Mouse (Mus musculus) embryonic facial prominence, embryonic 11.5 days (tissue): ENCODE measurements around the gene Gbf1. TPM values are rescaled to one million over a fixed set of nuclear protein-coding genes. Genes with fewer than 3 reads are reported as not detected.

Experiments used
- ATAC-seq: fragments of 200-750 bp; cut with Nextera tagmentation; replicated peaks from 2 replicates; pipeline ENCODE4 v1.8.0; 2017; ENCODE audit warnings: low read depth; ENCODE audit not compliant: insufficient number of reproducible peaks, low FRiP score, low TSS enrichment
- DNase-seq: peaks from one replicate; pipeline ENCODE4 v3.0.0-alpha.2; 2015; ENCODE audit warnings: low spot score
- H3K27ac ChIP-seq: fragments of 300-500 bp; sonication (generic); replicated peaks from 2 replicates; pipeline ENCODE4 v1.5.1; 2014; ENCODE audit warnings: mild to moderate bottlenecking, low read depth, low read length, control low read depth
- H3K27me3 ChIP-seq: fragments of 300-500 bp; sonication (generic); 2 replicates; pipeline ENCODE4 v1.6.1; 2014; ENCODE audit warnings: mild to moderate bottlenecking, low read length, moderate library complexity, mixed read lengths; ENCODE audit not compliant: control insufficient read depth, insufficient read depth
- H3K36me3 ChIP-seq: fragments of 300-500 bp; sonication (generic); replicated peaks from 2 replicates; pipeline ENCODE4 v1.6.1; 2014; ENCODE audit warnings: low read depth, mild to moderate bottlenecking, low read length, moderate library complexity, mixed read lengths; ENCODE audit not compliant: control insufficient read depth, insufficient read depth
- H3K4me1 ChIP-seq: fragments of 300-500 bp; sonication (generic); 2 replicates; pipeline ENCODE4 v1.6.1; 2014; ENCODE audit warnings: low read length, mixed read lengths; ENCODE audit not compliant: control insufficient read depth, insufficient read depth
- H3K4me2 ChIP-seq: fragments of 300-500 bp; sonication (generic); 2 replicates; pipeline ENCODE4 v1.6.1; 2014; ENCODE audit warnings: low read depth, mild to moderate bottlenecking, control low read depth, low read length, moderate library complexity
- H3K4me3 ChIP-seq: fragments of 300-500 bp; sonication (generic); 2 replicates; pipeline ENCODE4 v1.5.1; 2014; ENCODE audit warnings: low read depth, low read length, control low read depth
- H3K9ac ChIP-seq: fragments of 300-500 bp; sonication (generic); replicated peaks from 2 replicates; pipeline ENCODE4 v1.6.1; 2014; ENCODE audit warnings: mild to moderate bottlenecking, control low read depth, low read length
- H3K9me3 ChIP-seq: fragments of 300-500 bp; sonication (generic); replicated peaks from 2 replicates; pipeline ENCODE4 v1.6.1; 2016; ENCODE audit warnings: mild to moderate bottlenecking, low read length, inconsistent platforms, mixed read lengths; ENCODE audit not compliant: control insufficient read depth
- WGBS: fragments of 180-500 bp; shearing (Covaris S2); extraction: QIAGEN DNeasy Blood & Tissue Kit; methylation state at CpG from one replicate; pipeline ENCODE4 v1.1.7; 2014; 5-methylcytosine and 5-hydroxymethylcytosine counted together
- polyA plus RNA-seq: library from polyadenylated mRNA; unstranded; fragments of >200 nt; fragmentation: Nextera tagmentation; extraction: Ambion mirVana; gene quantifications from 2 replicates; pipeline ENCODE4 v1.2.1, GENCODE M21; 2014

The Gbf1 gene
- polyA plus RNA-seq, 1 experiment from 2014 or later = 33.4 TPM

DNA sequence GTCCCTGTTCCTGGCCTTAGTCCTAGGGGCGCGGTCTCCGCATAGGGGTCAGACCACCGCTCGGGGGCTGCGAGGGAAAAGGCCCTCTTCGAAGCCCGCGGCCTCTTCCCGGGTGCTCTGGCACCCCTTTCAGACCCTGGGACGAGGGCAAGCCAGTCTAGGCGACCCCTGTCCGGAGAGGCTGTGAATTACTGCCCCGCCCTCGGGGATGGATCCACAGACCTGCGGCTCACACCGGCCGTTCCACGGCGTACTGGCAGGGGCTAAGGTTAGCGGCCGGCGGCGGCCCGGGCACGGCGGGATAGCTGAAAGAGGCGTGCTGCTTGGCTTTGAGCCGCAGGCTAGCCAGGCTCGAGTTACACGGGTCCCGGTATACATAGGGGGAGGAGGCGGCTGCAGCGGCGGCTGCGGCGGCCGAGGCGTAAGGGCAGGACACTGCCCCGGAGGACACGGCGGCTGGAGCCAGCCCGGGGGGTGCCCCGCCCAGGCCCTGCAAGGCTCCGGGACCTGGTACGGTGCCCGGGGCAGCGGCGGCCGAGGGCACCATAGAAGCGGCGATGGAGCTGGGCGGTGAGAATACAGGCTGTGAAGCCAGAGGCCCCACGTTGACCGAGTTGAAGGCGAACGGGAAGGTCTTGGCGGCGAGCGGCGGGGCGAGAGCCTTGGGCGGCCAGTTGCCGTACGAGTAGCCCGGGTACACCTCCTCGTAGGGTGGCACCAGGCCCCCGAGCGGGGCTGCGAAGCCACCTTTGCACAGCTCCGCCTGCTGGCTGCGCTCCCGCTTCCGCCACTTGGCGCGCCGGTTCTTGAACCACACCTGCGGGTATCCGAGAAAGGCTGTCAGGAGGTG is 16.3 kb upstream of the Gbf1 start:
- DNase-seq (peak; percentile 67), ATAC-seq (peak; percentile 53)
- peak overlapping the region; percentile 99 for H3K4me2 ChIP-seq
- H3K36me3 ChIP-seq = no peaks in the 10 kb centered on the region
- peak overlapping the region; percentile 46 for H3K9ac ChIP-seq
- peak overlapping the region; percentile 55 for H3K4me3 ChIP-seq
- H3K9me3 ChIP-seq = no peaks in the 10 kb centered on the region
- peaks cover 15% of the 10 kb centered on the region; the same call in 1 of the 2 replicates for H3K4me1 ChIP-seq
- H3K27ac ChIP-seq = no peak overlapping the region
- under 1% methylated on average over 79 of the region's 79 CpGs for WGBS
- H3K27me3 ChIP-seq = peaks cover 61% of the 10 kb centered on the region

- no peaks in the 10 kb centered on the region for H3K9me3 ChIP-seq
- ATAC-seq (0 out of 2 replicates have a peak, but pooled peaks have one; percentile 11), DNase-seq (peak; percentile 69)
- H3K4me1 ChIP-seq = peaks cover 15% of the 10 kb centered on the region
- peak overlapping the region; percentile 46; the same call in 1 of the 2 replicates for H3K9ac ChIP-seq
- peak overlapping the region; percentile 99 for H3K4me2 ChIP-seq
- WGBS = 3% methylated on average over 49 of the region's 49 CpGs
- no peaks in the 10 kb centered on the region for H3K36me3 ChIP-seq
- H3K27me3 ChIP-seq = peaks cover 54% of the 10 kb centered on the region
- no peak overlapping the region for H3K27ac ChIP-seq
- peak overlapping the region; percentile 55 for H3K4me3 ChIP-seq
These were observed 15.4 kb upstream of the Gbf1 start for GRCm38 (mm10) chr19:46136639-46137580.

GRCm38 (mm10) chr19:46140324-46140723 is 12.0 kb upstream of the Gbf1 start:
- H3K27ac ChIP-seq = no peak overlapping the region
- 52% methylated on average over 2 of the region's 2 CpGs for WGBS

DNA sequence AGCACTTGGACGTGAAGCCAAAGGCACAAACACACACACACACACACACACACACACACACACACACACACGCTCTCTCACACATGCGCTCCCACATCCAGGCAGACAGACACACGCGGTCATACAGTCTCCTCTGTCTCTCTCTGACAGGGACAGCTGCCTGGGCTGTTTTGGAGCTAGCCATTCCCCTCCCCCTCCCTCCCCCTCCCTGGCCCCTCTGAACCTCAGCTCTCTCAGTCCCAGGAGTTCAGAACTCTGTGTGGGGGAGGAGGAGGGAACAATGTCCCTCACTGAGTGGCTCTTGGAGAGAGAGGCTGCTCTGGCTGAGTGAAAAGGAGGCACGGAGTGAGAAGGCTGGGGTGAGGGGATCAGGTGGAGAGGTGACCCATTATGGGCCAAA is 11.2 kb upstream of the Gbf1 start:
- Histone ChIP-seq H3K36me3 (no peaks in the 10 kb centered on the region), H3K27me3 (peaks cover 40% of the 10 kb centered on the region), H3K9ac (no peak overlapping the region), H3K27ac (no peak overlapping the region), H3K9me3 (no peaks in the 10 kb centered on the region), H3K4me1 (peaks cover 12% of the 10 kb centered on the region), H3K4me2 (no peak overlapping the region), H3K4me3 (no peak overlapping the region)
- DNase-seq = peak; percentile 52
- ATAC-seq = peak; percentile 63
- 15% methylated on average over 6 of the region's 6 CpGs for WGBS

More at GRCm38 (mm10) chr19:46140324-46140723, 12.0 kb upstream of the Gbf1 start:
- peaks cover 40% of the 10 kb centered on the region for H3K27me3 ChIP-seq
- peaks cover 15% of the 10 kb centered on the region for H3K4me1 ChIP-seq
- H3K9ac ChIP-seq = peak overlapping the region; percentile 28; the same call in 1 of the 2 replicates
- H3K4me3 ChIP-seq = no peak overlapping the region
- ATAC-seq (no peak), DNase-seq (no peak)
- H3K4me2 ChIP-seq = no peak overlapping the region
- no peaks in the 10 kb centered on the region for H3K9me3 ChIP-seq
- no peaks in the 10 kb centered on the region for H3K36me3 ChIP-seq

GRCm38 (mm10) chr19:46147511-46148371 is 4.6 kb upstream of the Gbf1 start, which contains the start of gene Pitx3:
TSS of gene Pitx3 (minus strand) at chr19:46148326.
- peaks cover 42% of the 10 kb centered on the region for H3K27me3 ChIP-seq
- peak within 1 kb of the TSS; percentile 91 for H3K4me2 ChIP-seq
- peak; percentile 26 for DNase-seq
- no peak within 1 kb of the TSS for H3K9ac ChIP-seq
- H3K4me1 ChIP-seq = no peaks in the 10 kb centered on the region
- WGBS = under 1% methylated on average over 46 of the region's 47 CpGs
- H3K36me3 ChIP-seq = no peaks in the 10 kb centered on the region
- H3K9me3 ChIP-seq = no peaks in the 10 kb centered on the region
- 0 out of 2 replicates have a peak, but pooled peaks have one; percentile 1 for ATAC-seq
- peak within 1 kb of the TSS; percentile 40 for H3K4me3 ChIP-seq
- H3K27ac ChIP-seq = no peak within 1 kb of the TSS

GRCm38 (mm10) chr19:46148372-46148760 is 3.9 kb upstream of the Gbf1 start:
- Histone ChIP-seq H3K9me3 (no peaks in the 10 kb centered on the region), H3K4me1 (no peaks in the 10 kb centered on the region), H3K27ac (no peak overlapping the region), H3K36me3 (no peaks in the 10 kb centered on the region), H3K9ac (no peak overlapping the region), H3K4me3 (peak overlapping the region; percentile 40), H3K27me3 (peaks cover 41% of the 10 kb centered on the region), H3K4me2 (peak overlapping the region; percentile 91)
- peak; percentile 94 for DNase-seq
- 0% methylated on average over 27 of the region's 27 CpGs for WGBS
- peak; percentile 64 for ATAC-seq

DNA sequence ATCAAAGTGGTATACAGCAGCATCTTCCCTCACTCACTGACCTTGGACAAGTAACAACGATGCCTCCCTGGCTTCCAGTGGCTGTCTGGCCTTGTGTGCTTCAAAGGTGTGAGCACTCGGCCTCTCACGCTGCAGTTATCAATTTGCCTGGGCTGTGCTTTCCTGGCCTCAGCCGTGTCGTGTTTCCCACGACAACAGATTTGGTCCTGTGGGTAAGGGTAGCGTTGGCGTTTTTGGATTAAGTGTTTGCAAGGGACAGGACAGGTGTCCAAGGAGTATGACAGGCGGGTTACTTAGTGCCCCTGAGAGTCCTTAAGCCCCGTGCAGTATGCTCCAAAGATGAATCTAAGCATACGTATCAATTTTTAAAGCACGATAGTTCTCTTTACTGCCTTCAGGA is 3.2 kb upstream of the Gbf1 start:
- Histone ChIP-seq H3K4me2 (no peak overlapping the region), H3K9ac (no peak overlapping the region), H3K9me3 (no peaks in the 10 kb centered on the region), H3K27ac (no peak overlapping the region), H3K27me3 (peaks cover 38% of the 10 kb centered on the region), H3K4me1 (no peaks in the 10 kb centered on the region), H3K36me3 (no peaks in the 10 kb centered on the region), H3K4me3 (no peak overlapping the region; the same call in 1 of the 2 replicates)
- ATAC-seq (no peak), DNase-seq (no peak)
- 24% methylated on average over 12 of the region's 12 CpGs for WGBS
